Mouse (Mus musculus): ENCODE measurements at regions not wholly inside any gene's neighbourhood (a gene's known extent, or its start where the extent isn't known, plus 50 kb on each side); places are given as distances from the start of the nearest gene placed in this dataset.
A peak's percentile ranks its signal among the peaks of the same experiment; 100 is the strongest.

DNA sequence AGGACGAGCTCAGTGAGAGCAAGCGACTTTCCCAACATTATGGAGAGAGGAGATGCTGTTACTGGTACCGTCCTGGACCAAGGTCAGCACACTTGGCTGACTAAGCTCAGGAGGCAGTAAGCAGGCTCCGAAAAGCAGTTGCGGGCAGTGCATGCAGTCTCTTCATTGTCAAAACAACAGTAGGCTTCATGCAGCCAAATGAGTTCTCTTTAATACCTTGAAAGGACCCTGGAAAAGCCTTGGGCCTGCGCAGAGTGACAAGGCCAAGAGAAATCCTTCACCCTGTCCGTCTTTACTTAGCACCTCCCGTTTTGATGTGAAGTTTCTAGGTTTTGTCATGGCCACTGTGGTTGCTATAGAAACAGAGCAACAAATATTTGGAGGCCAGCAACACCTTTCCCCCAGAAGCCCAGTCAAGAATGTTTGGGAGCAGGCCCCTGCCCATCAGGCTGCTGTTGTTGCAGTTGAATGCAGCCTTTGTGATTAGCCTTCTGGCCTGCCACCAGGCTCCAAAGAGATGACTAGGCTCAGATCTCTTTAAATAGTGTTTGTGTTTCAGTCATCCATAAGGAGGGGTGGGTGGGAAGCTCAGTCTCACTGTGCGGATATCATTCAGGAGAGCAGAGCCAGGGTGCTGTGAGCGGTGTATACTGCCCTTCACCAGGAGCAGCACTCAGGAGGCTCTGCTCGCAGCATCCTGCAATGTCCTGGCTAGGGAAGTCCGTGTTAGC is 85.6 kb upstream of the Jun start:
- no peaks in the 10 kb centered on the region for H3K9me3 ChIP-seq
- H3K4me3 ChIP-seq = no peak overlapping the region
- H3K4me2 ChIP-seq = no peak overlapping the region
- no peaks in the 10 kb centered on the region for H3K27me3 ChIP-seq
- ATAC-seq (ENCODE audit: insufficient number of reproducible peaks, insufficient read depth, low FRiP score, low TSS enrichment, low read depth) = no peak
- peaks cover 17% of the 10 kb centered on the region for H3K4me1 ChIP-seq
- H3K36me3 ChIP-seq = no peaks in the 10 kb centered on the region
- 64% methylated on average over 12 of the region's 12 CpGs for WGBS
- no peak overlapping the region for H3K9ac ChIP-seq
- no peak overlapping the region for H3K27ac ChIP-seq

DNA sequence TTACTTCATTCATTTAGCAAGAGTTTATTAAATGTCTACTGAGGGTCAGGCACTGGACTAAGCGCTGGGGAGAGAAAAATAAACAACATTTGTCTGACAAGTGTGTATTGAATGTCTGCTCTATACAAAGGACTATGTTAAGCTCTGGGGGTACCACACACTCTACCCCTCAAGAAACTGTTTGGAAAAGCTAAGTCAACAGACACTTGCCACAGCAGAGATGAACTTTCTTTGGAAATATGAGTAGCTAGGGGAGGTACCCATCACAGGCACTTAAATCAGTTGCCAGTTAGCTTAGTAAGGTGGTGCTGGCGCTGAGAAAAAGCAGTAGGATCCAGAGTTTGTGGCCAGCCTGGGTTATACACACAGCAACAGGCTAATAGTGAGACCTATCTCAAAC is 86.7 kb upstream of the Jun start:
- no peak overlapping the region for H3K4me3 ChIP-seq
- WGBS = 75% methylated on average over 2 of the region's 2 CpGs
- no peak overlapping the region for H3K27ac ChIP-seq
- H3K4me1 ChIP-seq = peaks cover 16% of the 10 kb centered on the region
- ATAC-seq (ENCODE audit: insufficient number of reproducible peaks, insufficient read depth, low FRiP score, low TSS enrichment, low read depth) = no peak
- no peaks in the 10 kb centered on the region for H3K9me3 ChIP-seq
- no peak overlapping the region for H3K4me2 ChIP-seq
- no peaks in the 10 kb centered on the region for H3K27me3 ChIP-seq
- H3K9ac ChIP-seq = no peak overlapping the region
- H3K36me3 ChIP-seq = no peaks in the 10 kb centered on the region

DNA sequence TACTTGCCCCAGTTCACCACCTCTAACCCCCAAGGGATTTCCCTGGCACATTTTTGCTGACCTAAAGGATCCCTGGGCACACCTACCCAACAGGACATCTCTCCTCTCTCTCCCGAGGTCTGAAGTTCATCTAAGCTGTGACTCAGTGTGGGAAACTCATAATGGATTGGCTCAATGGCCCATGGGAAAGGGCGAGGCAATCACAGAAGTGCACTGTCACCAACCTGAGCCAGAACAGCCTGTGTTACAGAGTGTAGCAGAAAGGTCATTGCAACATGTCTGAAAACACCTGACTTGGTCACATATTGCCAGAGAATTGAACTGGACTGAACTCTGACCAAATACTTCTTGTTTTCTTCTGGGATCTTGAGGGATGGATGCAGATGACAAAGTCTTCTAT is 89.2 kb upstream of the Jun start:
- Histone ChIP-seq H3K36me3 (no peaks in the 10 kb centered on the region), H3K4me3 (no peak overlapping the region), H3K27ac (no peak overlapping the region), H3K9me3 (no peaks in the 10 kb centered on the region), H3K4me2 (no peak overlapping the region), H3K27me3 (no peaks in the 10 kb centered on the region), H3K9ac (no peak overlapping the region), H3K4me1 (peaks cover 11% of the 10 kb centered on the region; the same call in 1 of the 2 replicates)
- WGBS = 77% methylated on average over 2 of the region's 2 CpGs
- ATAC-seq (ENCODE audit: insufficient number of reproducible peaks, insufficient read depth, low FRiP score, low TSS enrichment, low read depth) = no peak

GRCm38 (mm10) chr4:95143130-95143529 is 91.1 kb upstream of the Jun start:
- Histone ChIP-seq H3K4me3 (no peak overlapping the region), H3K9ac (no peak overlapping the region), H3K9me3 (no peaks in the 10 kb centered on the region), H3K36me3 (no peaks in the 10 kb centered on the region), H3K4me1 (peaks cover 4% of the 10 kb centered on the region; the same call in 1 of the 2 replicates), H3K4me2 (no peak overlapping the region), H3K27ac (no peak overlapping the region), H3K27me3 (no peaks in the 10 kb centered on the region)
- 80% methylated on average over 4 of the region's 4 CpGs for WGBS
- ATAC-seq (ENCODE audit: insufficient number of reproducible peaks, insufficient read depth, low FRiP score, low TSS enrichment, low read depth) = no peak

GRCm38 (mm10) chr4:95143668-95144067 is 91.6 kb upstream of the Jun start:
- Histone ChIP-seq H3K27ac (no peak overlapping the region), H3K36me3 (no peaks in the 10 kb centered on the region), H3K4me1 (no peaks in the 10 kb centered on the region), H3K9ac (no peak overlapping the region), H3K4me3 (no peak overlapping the region), H3K27me3 (no peaks in the 10 kb centered on the region), H3K4me2 (no peak overlapping the region), H3K9me3 (no peaks in the 10 kb centered on the region)
- ATAC-seq (ENCODE audit: insufficient number of reproducible peaks, insufficient read depth, low FRiP score, low TSS enrichment, low read depth) = no peak
- 88% methylated on average over 5 of the region's 5 CpGs for WGBS

DNA sequence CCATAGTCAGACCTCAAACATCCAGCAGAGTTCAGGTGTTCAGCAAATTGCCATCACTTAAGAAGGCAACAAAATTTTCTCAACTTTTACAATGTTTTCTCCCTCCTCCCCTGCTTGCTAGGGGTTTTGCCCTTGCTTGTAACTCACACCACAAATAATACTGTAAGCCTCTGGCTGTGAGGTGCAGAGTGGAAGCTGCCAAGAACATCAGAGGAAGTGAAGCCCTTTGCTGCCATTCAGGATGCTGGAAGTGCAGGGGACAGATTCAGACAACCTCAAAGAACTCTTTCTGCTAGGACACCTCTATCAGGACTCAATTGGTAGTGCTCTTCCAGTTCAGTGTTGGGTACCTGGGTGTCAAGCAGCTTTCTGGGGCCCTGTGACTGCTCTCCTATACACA is 92.4 kb upstream of the Jun start:
- no peaks in the 10 kb centered on the region for H3K9me3 ChIP-seq
- no peak overlapping the region for H3K4me3 ChIP-seq
- H3K9ac ChIP-seq = no peak overlapping the region
- H3K27me3 ChIP-seq = no peaks in the 10 kb centered on the region
- ATAC-seq (ENCODE audit: insufficient number of reproducible peaks, insufficient read depth, low FRiP score, low TSS enrichment, low read depth) = no peak
- no peaks in the 10 kb centered on the region for H3K4me1 ChIP-seq
- H3K27ac ChIP-seq = no peak overlapping the region
- H3K4me2 ChIP-seq = no peak overlapping the region
- H3K36me3 ChIP-seq = no peaks in the 10 kb centered on the region

GRCm38 (mm10) chr4:95146268-95146667 is 94.2 kb upstream of the Jun start:
- WGBS = 86% methylated on average over 5 of the region's 5 CpGs
- Histone ChIP-seq H3K9ac (no peak overlapping the region), H3K27me3 (no peaks in the 10 kb centered on the region), H3K9me3 (no peaks in the 10 kb centered on the region), H3K4me1 (no peaks in the 10 kb centered on the region), H3K4me3 (no peak overlapping the region), H3K27ac (no peak overlapping the region), H3K36me3 (no peaks in the 10 kb centered on the region), H3K4me2 (no peak overlapping the region)
- no peak for ATAC-seq (ENCODE audit: insufficient number of reproducible peaks, insufficient read depth, low FRiP score, low TSS enrichment, low read depth)

GRCm38 (mm10) chr4:95148665-95149064 is 96.6 kb upstream of the Jun start:
- H3K4me2 ChIP-seq = no peak overlapping the region
- H3K36me3 ChIP-seq = no peaks in the 10 kb centered on the region
- H3K9me3 ChIP-seq = no peaks in the 10 kb centered on the region
- no peak for ATAC-seq (ENCODE audit: insufficient number of reproducible peaks, insufficient read depth, low FRiP score, low TSS enrichment, low read depth)
- no peaks in the 10 kb centered on the region for H3K27me3 ChIP-seq
- no peak overlapping the region for H3K9ac ChIP-seq
- no peak overlapping the region for H3K4me3 ChIP-seq
- peaks cover 5% of the 10 kb centered on the region for H3K4me1 ChIP-seq
- 68% methylated on average over 1 of the region's 1 CpGs for WGBS
- no peak overlapping the region for H3K27ac ChIP-seq

DNA sequence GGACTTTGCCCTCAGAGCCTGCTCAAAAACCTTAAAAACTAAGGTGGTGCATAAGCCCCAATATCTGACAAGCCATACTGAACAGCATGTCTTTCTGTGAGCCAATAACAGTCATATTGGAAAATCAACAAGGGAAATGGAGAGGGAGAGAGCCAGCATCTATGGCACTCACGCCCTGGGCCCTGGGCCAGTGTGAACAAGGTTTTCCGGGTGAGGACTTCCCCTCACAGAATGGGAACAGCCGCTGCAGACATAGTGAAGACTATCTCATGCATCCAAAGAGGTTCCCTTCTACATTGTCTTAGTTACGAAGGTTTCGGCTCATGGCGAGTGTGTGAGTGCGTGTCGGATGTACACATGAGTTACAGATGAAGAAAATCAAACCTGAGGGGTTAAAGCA is 99.7 kb upstream of the Jun start:
- no peak overlapping the region for H3K4me3 ChIP-seq
- no peak overlapping the region for H3K4me2 ChIP-seq
- no peak for ATAC-seq (ENCODE audit: insufficient number of reproducible peaks, insufficient read depth, low FRiP score, low TSS enrichment, low read depth)
- H3K27ac ChIP-seq = no peak overlapping the region
- H3K9ac ChIP-seq = no peak overlapping the region
- no peaks in the 10 kb centered on the region for H3K27me3 ChIP-seq
- 90% methylated on average over 8 of the region's 8 CpGs for WGBS
- no peaks in the 10 kb centered on the region for H3K36me3 ChIP-seq
- no peaks in the 10 kb centered on the region for H3K9me3 ChIP-seq
- peaks cover 14% of the 10 kb centered on the region for H3K4me1 ChIP-seq

DNA sequence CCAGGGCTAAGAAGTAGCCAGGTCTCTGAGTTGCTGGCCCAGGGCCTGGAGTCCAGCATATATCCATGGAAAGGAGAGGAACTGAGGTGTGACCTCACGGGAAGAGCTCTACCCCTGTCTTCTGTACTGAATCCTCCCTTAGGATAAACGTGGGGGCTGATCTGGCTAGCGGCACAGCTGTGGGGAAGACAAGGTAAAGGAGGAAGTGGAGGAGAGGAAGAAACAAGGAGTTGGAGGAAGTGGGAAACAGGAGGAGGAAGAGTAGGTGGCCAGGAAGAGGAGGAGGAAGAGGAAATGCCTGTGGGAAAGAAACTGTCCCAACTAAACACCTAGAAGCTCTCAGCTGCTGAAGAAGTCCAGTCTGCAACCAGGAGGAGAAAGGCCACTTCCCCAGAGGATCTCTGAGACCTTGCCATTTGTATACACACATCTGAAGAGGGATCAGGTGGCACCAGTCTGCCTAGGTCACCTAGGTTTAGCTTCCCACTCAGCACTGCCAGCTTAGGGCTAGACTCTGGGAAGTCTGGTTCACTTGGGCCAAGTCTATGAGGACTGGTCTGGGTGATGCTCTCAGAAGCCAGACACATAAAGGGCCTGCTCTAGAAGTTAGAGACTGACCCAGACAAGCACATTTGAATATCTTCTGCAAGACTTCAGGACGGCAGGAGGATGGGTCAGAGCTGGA is 100.6 kb upstream of the Jun start:
- WGBS = 80% methylated on average over 4 of the region's 4 CpGs
- Histone ChIP-seq H3K9ac (no peak overlapping the region), H3K4me1 (peaks cover 14% of the 10 kb centered on the region), H3K4me3 (no peak overlapping the region), H3K27ac (no peak overlapping the region), H3K4me2 (no peak overlapping the region), H3K27me3 (no peaks in the 10 kb centered on the region), H3K9me3 (no peaks in the 10 kb centered on the region), H3K36me3 (no peaks in the 10 kb centered on the region)
- no peak for ATAC-seq (ENCODE audit: insufficient number of reproducible peaks, insufficient read depth, low FRiP score, low TSS enrichment, low read depth)

GRCm38 (mm10) chr4:95153737-95154287 is 101.8 kb upstream of the Jun start:
- no peak overlapping the region for H3K9ac ChIP-seq
- peak; percentile 78; the same call in 1 of the 2 replicates for ATAC-seq (ENCODE audit: insufficient number of reproducible peaks, insufficient read depth, low FRiP score, low TSS enrichment, low read depth)

GRCm38 (mm10) chr4:95154377-95154776 is 102.4 kb upstream of the Jun start:
- H3K4me2 ChIP-seq = no peak overlapping the region
- H3K4me3 ChIP-seq = no peak overlapping the region
- H3K9ac ChIP-seq = no peak overlapping the region
- 52% methylated on average over 14 of the region's 14 CpGs for WGBS
- ATAC-seq (ENCODE audit: insufficient number of reproducible peaks, insufficient read depth, low FRiP score, low TSS enrichment, low read depth) = no peak
- H3K4me1 ChIP-seq = peaks cover 14% of the 10 kb centered on the region
- H3K27me3 ChIP-seq = no peaks in the 10 kb centered on the region
- no peaks in the 10 kb centered on the region for H3K36me3 ChIP-seq
- H3K9me3 ChIP-seq = no peaks in the 10 kb centered on the region
- H3K27ac ChIP-seq = peak overlapping the region; percentile 68; the same call in 1 of the 2 replicates

More at GRCm38 (mm10) chr4:95153737-95154287, 101.8 kb upstream of the Jun start:
- no peak overlapping the region for H3K4me2 ChIP-seq
- H3K4me1 ChIP-seq = peaks cover 14% of the 10 kb centered on the region
- H3K4me3 ChIP-seq = no peak overlapping the region
- 9% methylated on average over 6 of the region's 6 CpGs for WGBS
- H3K9me3 ChIP-seq = no peaks in the 10 kb centered on the region
- H3K36me3 ChIP-seq = no peaks in the 10 kb centered on the region
- H3K27ac ChIP-seq = peak overlapping the region; percentile 68
- no peaks in the 10 kb centered on the region for H3K27me3 ChIP-seq
